Mouse (Mus musculus): Measurements from ENCODE around the gene Bmpr2. TPM values are rescaled to one million over a fixed set of nuclear protein-coding genes. Genes with fewer than 3 reads are reported as not detected.
A peak's percentile ranks its signal among the peaks of the same experiment; 100 is the strongest.

Gene Bmpr2
- polyA plus RNA-seq, 1 experiment from 2014 or later, result 5.9 TPM

GRCm38 (mm10) chr1:59883349-59884134 lies 120.3 kb downstream of the Bmpr2 start:
- no peaks in the 10 kb centered on the region for H3K9me3 ChIP-seq (ENCODE audit: control insufficient read depth)
- no peak overlapping the region for H3K27ac ChIP-seq (ENCODE audit: low read depth, low read length)
- ATAC-seq, result peak; percentile 36; the same call in 1 of the 2 replicates
- 0 out of 2 replicates have a peak, but pooled peaks cover 1% of the 10 kb centered on the region for H3K36me3 ChIP-seq (ENCODE audit: control insufficient read depth, insufficient read depth)
- no peak overlapping the region for H3K9ac ChIP-seq (ENCODE audit: low read depth, low read length)
- no peaks in the 10 kb centered on the region for H3K4me1 ChIP-seq (replicated peaks; ENCODE audit: control insufficient read depth, insufficient read depth, low read length)
- WGBS, result 34% methylated on average over 3 of the region's 3 CpGs
- H3K4me3 ChIP-seq (ENCODE audit: low read depth, low read length), result no peak overlapping the region
- no peaks in the 10 kb centered on the region for H3K27me3 ChIP-seq (replicated peaks; ENCODE audit: control insufficient read depth, insufficient read depth, low read length)
- no peak overlapping the region for H3K4me2 ChIP-seq (replicated peaks; ENCODE audit: low read depth)
- peak; percentile 93 for TF ChIP-seq CTCF (IDR thresholded peaks at IDR 0.05; ENCODE audit: low read depth)

DNA sequence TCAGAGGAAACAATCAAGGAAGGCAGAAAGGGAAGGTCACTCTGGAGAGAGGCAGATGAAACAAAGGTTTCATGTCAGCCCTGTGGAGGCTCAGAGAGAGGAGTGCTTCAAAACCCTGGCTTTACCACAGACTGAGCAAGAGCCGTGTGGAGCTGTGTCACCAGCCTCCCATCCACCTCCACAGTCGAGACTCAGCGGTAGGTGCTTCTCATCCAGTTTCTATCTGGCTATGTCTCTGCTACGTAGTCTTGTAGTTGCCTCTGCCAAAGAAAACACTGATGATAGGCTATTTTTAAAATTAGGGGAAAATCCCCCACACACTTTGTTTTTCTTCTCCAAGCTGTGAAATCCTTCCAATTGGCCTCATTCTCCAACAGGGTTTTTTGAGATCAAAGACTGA lies 123.7 kb downstream of the Bmpr2 start:
- Histone ChIP-seq H3K27me3 (replicated peaks; ENCODE audit: control insufficient read depth, insufficient read depth, low read length) (no peaks in the 10 kb centered on the region), H3K9ac (ENCODE audit: low read depth, low read length) (no peak overlapping the region), H3K4me2 (replicated peaks; ENCODE audit: low read depth) (no peak overlapping the region), H3K9me3 (ENCODE audit: control insufficient read depth) (no peaks in the 10 kb centered on the region), H3K27ac (ENCODE audit: low read depth, low read length) (no peak overlapping the region), H3K4me3 (ENCODE audit: low read depth, low read length) (no peak overlapping the region), H3K36me3 (ENCODE audit: control insufficient read depth, insufficient read depth) (no peaks in the 10 kb centered on the region), H3K4me1 (replicated peaks; ENCODE audit: control insufficient read depth, insufficient read depth, low read length) (no peaks in the 10 kb centered on the region)
- WGBS, result 58% methylated on average over 4 of the region's 4 CpGs
- no peak for TF ChIP-seq CTCF (IDR thresholded peaks at IDR 0.05; ENCODE audit: low read depth)
- ATAC-seq, result no peak

DNA sequence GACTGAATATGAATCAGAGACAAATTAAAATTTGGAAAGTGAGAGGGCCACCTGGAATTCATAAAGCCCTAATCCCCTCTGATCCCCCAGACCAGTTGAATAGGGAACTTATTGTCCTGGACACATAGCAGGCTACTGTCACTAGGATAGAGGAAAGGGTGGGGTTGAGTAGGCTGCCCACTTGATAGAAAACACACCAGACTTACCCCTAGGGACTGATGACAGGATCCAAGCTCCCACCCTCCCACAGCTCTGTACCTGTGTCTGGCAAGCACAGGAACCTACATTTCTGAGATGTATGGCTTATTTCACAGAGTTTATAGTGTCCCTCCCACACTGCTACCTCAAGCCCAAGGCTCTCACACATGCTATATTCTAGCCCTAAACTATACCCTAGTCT lies 124.8 kb downstream of the Bmpr2 start:
- no peak overlapping the region for H3K27ac ChIP-seq (ENCODE audit: low read depth, low read length)
- H3K36me3 ChIP-seq (ENCODE audit: control insufficient read depth, insufficient read depth), result no peaks in the 10 kb centered on the region
- TF ChIP-seq CTCF (IDR thresholded peaks at IDR 0.05; ENCODE audit: low read depth), result no peak
- no peaks in the 10 kb centered on the region for H3K4me1 ChIP-seq (replicated peaks; ENCODE audit: control insufficient read depth, insufficient read depth, low read length)
- H3K4me3 ChIP-seq (ENCODE audit: low read depth, low read length), result no peak overlapping the region
- no peak for ATAC-seq
- H3K9ac ChIP-seq (ENCODE audit: low read depth, low read length), result no peak overlapping the region
- H3K4me2 ChIP-seq (replicated peaks; ENCODE audit: low read depth), result no peak overlapping the region
- H3K27me3 ChIP-seq (replicated peaks; ENCODE audit: control insufficient read depth, insufficient read depth, low read length), result no peaks in the 10 kb centered on the region
- no peaks in the 10 kb centered on the region for H3K9me3 ChIP-seq (ENCODE audit: control insufficient read depth)

- H3K4me1 ChIP-seq (replicated peaks; ENCODE audit: control insufficient read depth, insufficient read depth, low read length), result peaks cover 8% of the 10 kb centered on the region; the same call in 1 of the 2 replicates
- H3K36me3 ChIP-seq (ENCODE audit: control insufficient read depth, insufficient read depth), result no peaks in the 10 kb centered on the region
- no peak overlapping the region for H3K4me2 ChIP-seq (replicated peaks; ENCODE audit: low read depth)
- TF ChIP-seq CTCF (IDR thresholded peaks at IDR 0.05; ENCODE audit: low read depth), result no peak
- no peaks in the 10 kb centered on the region for H3K9me3 ChIP-seq (ENCODE audit: control insufficient read depth)
- no peak overlapping the region for H3K27ac ChIP-seq (ENCODE audit: low read depth, low read length)
- ATAC-seq, result no peak
- H3K4me3 ChIP-seq (ENCODE audit: low read depth, low read length), result no peak overlapping the region
- no peak overlapping the region for H3K9ac ChIP-seq (ENCODE audit: low read depth, low read length)
- no peaks in the 10 kb centered on the region for H3K27me3 ChIP-seq (replicated peaks; ENCODE audit: control insufficient read depth, insufficient read depth, low read length)
- 72% methylated on average over 4 of the region's 4 CpGs for WGBS
These were observed 128.0 kb downstream of the Bmpr2 start for GRCm38 (mm10) chr1:59891185-59891584.

- Histone ChIP-seq H3K4me3 (ENCODE audit: low read depth, low read length) (no peak overlapping the region), H3K4me1 (replicated peaks; ENCODE audit: control insufficient read depth, insufficient read depth, low read length) (peaks cover 8% of the 10 kb centered on the region; the same call in 1 of the 2 replicates), H3K9me3 (ENCODE audit: control insufficient read depth) (no peaks in the 10 kb centered on the region), H3K27ac (ENCODE audit: low read depth, low read length) (no peak overlapping the region), H3K9ac (ENCODE audit: low read depth, low read length) (no peak overlapping the region), H3K4me2 (replicated peaks; ENCODE audit: low read depth) (no peak overlapping the region), H3K36me3 (ENCODE audit: control insufficient read depth, insufficient read depth) (no peaks in the 10 kb centered on the region), H3K27me3 (replicated peaks; ENCODE audit: control insufficient read depth, insufficient read depth, low read length) (no peaks in the 10 kb centered on the region)
- 67% methylated on average over 8 of the region's 8 CpGs for WGBS
- no peak for ATAC-seq
- peak; percentile 53 for TF ChIP-seq CTCF (IDR thresholded peaks at IDR 0.05; ENCODE audit: low read depth)
These were observed 129.6 kb downstream of the Bmpr2 start for GRCm38 (mm10) chr1:59892777-59893176.

GRCm38 (mm10) chr1:59894025-59894424 lies 130.8 kb downstream of the Bmpr2 start:
- no peaks in the 10 kb centered on the region for H3K9me3 ChIP-seq (ENCODE audit: control insufficient read depth)
- 39% methylated on average over 4 of the region's 4 CpGs for WGBS
- no peak for TF ChIP-seq CTCF (IDR thresholded peaks at IDR 0.05; ENCODE audit: low read depth)
- no peak overlapping the region for H3K27ac ChIP-seq (ENCODE audit: low read depth, low read length)
- 0 out of 2 replicates have a peak overlapping the region, but pooled peaks have one; percentile 24 for H3K4me2 ChIP-seq (replicated peaks; ENCODE audit: low read depth)
- peak; percentile 34; the same call in 1 of the 2 replicates for ATAC-seq
- no peak overlapping the region for H3K4me3 ChIP-seq (ENCODE audit: low read depth, low read length)
- H3K4me1 ChIP-seq (replicated peaks; ENCODE audit: control insufficient read depth, insufficient read depth, low read length), result peaks cover 8% of the 10 kb centered on the region
- H3K27me3 ChIP-seq (replicated peaks; ENCODE audit: control insufficient read depth, insufficient read depth, low read length), result no peaks in the 10 kb centered on the region
- H3K36me3 ChIP-seq (ENCODE audit: control insufficient read depth, insufficient read depth), result no peaks in the 10 kb centered on the region
- H3K9ac ChIP-seq (ENCODE audit: low read depth, low read length), result no peak overlapping the region

Data from intestine, postnatal 0 days (tissue).